Mouse (Mus musculus) MEL (cell line): ENCODE data around the gene Slc35e3. TPM values are rescaled to one million over a fixed set of nuclear protein-coding genes. Genes with fewer than 3 reads are reported as not detected.

Experiments
- DNase-seq: peaks from one replicate; pipeline ENCODE4 v3.0.0; 2011; ENCODE audit warnings: low read depth, low spot score
- H3K27ac ChIP-seq: 2 replicates; pipeline ENCODE4 v1.5.1; 2012; ENCODE audit warnings: low read depth, mild to moderate bottlenecking, control low read depth, low read length, moderate library complexity; ENCODE audit not compliant: control insufficient read depth
- H3K27me3 ChIP-seq, 2 experiments: fragments of 150-350 bp in 1 of 2; sonication (generic) in 1 of 2; 2 replicates each; pipeline ENCODE4 v1.6.1; 2012; ENCODE audit warnings: low read length in 2 of 2, mild to moderate bottlenecking in 2 of 2, improper control_type of control experiment in 1 of 2, moderate library complexity in 1 of 2; ENCODE audit not compliant: insufficient read depth in 2 of 2, control insufficient read depth in 1 of 2
- H3K36me3 ChIP-seq, 2 experiments: 2 replicates each; pipeline ENCODE4 v1.6.1; 2012 to 2014; ENCODE audit warnings: low read length in 2 of 2, improper control_type of control experiment in 1 of 2, inconsistent platforms in 1 of 2, mild to moderate bottlenecking in 1 of 2; ENCODE audit not compliant: insufficient read depth in 2 of 2, control insufficient read depth in 1 of 2
- H3K4me1 ChIP-seq, 2 experiments: fragments of 150-350 bp in 1 of 2; sonication (generic) in 1 of 2; 2 replicates each; pipeline ENCODE4 v1.6.1; 2012; ENCODE audit warnings: low read length in 2 of 2, improper control_type of control experiment in 1 of 2, mild to moderate bottlenecking in 1 of 2; ENCODE audit not compliant: insufficient read depth in 2 of 2, control insufficient read depth in 1 of 2
- H3K4me3 ChIP-seq, 2 experiments: fragments of 150-350 bp in 1 of 2; sonication (generic) in 1 of 2; 2 replicates each; pipeline ENCODE4 v1.5.1; 2012; ENCODE audit warnings: low read depth in 2 of 2, low read length in 2 of 2, mild to moderate bottlenecking in 2 of 2, moderate library complexity in 2 of 2, control low read depth in 1 of 2, improper control_type of control experiment in 1 of 2; ENCODE audit not compliant: control insufficient read depth in 1 of 2, insufficient read depth in 1 of 2
- H3K79me2 ChIP-seq: 2 replicates; pipeline ENCODE4 v1.6.1; 2012; ENCODE audit warnings: mild to moderate bottlenecking, low read length, moderate library complexity; ENCODE audit not compliant: control insufficient read depth, poor library complexity, insufficient read depth
- H3K9ac ChIP-seq: 2 replicates; pipeline ENCODE4 v1.6.1; 2012; ENCODE audit warnings: low read depth, mild to moderate bottlenecking, control low read depth, low read length, moderate library complexity; ENCODE audit not compliant: control insufficient read depth, poor library complexity, severe bottlenecking
- H3K9me3 ChIP-seq: fragments of 150-350 bp; sonication (generic); replicated peaks from 2 replicates; pipeline ENCODE4 v1.6.1; 2012; ENCODE audit warnings: mild to moderate bottlenecking, low read length, improper control_type of control experiment, moderate library complexity; ENCODE audit not compliant: insufficient read depth
- CTCF ChIP-seq, 3 experiments: IDR thresholded peaks in 2 of 3; conservative IDR thresholded peaks in 1 of 3; 2 replicates each; pipeline ENCODE4 v1.5.1; 2011 to 2012; ENCODE audit warnings: low read length in 3 of 3, low read depth in 2 of 3, mild to moderate bottlenecking in 2 of 3, improper control_type of control experiment in 1 of 3, inconsistent platforms in 1 of 3, mixed read lengths in 1 of 3, moderate library complexity in 1 of 3; ENCODE audit not compliant: control insufficient read depth in 1 of 3, insufficient read depth in 1 of 3, poor library complexity in 1 of 3, severe bottlenecking in 1 of 3
- EP300 ChIP-seq, 2 experiments: IDR thresholded peaks; 2 replicates each; pipeline ENCODE4 v1.6.1; 2011; ENCODE audit warnings: improper control_type of control experiment in 2 of 2, low read length in 2 of 2, low read depth in 1 of 2, mild to moderate bottlenecking in 1 of 2
- HCFC1 ChIP-seq: IDR thresholded peaks from 2 replicates; pipeline ENCODE4 v1.6.1; 2012; ENCODE audit warnings: low read depth, mild to moderate bottlenecking, inconsistent platforms, low read length, improper control_type of control experiment, moderate library complexity
- JUND ChIP-seq: IDR thresholded peaks from 2 replicates; pipeline ENCODE4 v1.6.1; 2011; ENCODE audit warnings: low read depth, mild to moderate bottlenecking, improper control_type of control experiment, low read length
- KAT2A ChIP-seq: conservative IDR thresholded peaks from 2 replicates; pipeline ENCODE4 v1.6.1; 2012; ENCODE audit warnings: low read depth, low read length, improper control_type of control experiment, inconsistent platforms
- MAZ ChIP-seq: IDR thresholded peaks from 2 replicates; pipeline ENCODE4 v1.6.1; 2012; ENCODE audit warnings: low read depth, mild to moderate bottlenecking, inconsistent platforms, low read length, improper control_type of control experiment
- MXI1 ChIP-seq: IDR thresholded peaks from 2 replicates; pipeline ENCODE4 v1.6.1; 2011; ENCODE audit warnings: mild to moderate bottlenecking, low read depth, low read length, improper control_type of control experiment
- MYC ChIP-seq: IDR thresholded peaks from 2 replicates; pipeline ENCODE4 v1.6.1; 2011; ENCODE audit warnings: low read depth, mild to moderate bottlenecking, low read length, improper control_type of control experiment, moderate library complexity
- NELFE ChIP-seq: IDR thresholded peaks from 2 replicates; pipeline ENCODE4 v1.6.1; 2011; ENCODE audit warnings: low read depth, low read length, improper control_type of control experiment
- NRF1 ChIP-seq: IDR thresholded peaks from 2 replicates; pipeline ENCODE4 v1.6.1; 2014; ENCODE audit warnings: low read depth, mild to moderate bottlenecking, inconsistent platforms, low read length, improper control_type of control experiment, moderate library complexity; ENCODE audit not compliant: poor library complexity, insufficient read depth, severe bottlenecking
- POLR2AphosphoS2 ChIP-seq: IDR thresholded peaks from 2 replicates; pipeline ENCODE4 v1.6.1; 2011; ENCODE audit warnings: low read length, improper control_type of control experiment
- RAD21 ChIP-seq: IDR thresholded peaks from 2 replicates; pipeline ENCODE4 v1.6.1; 2011; ENCODE audit warnings: mild to moderate bottlenecking, low read depth, low read length, improper control_type of control experiment
- RCOR1 ChIP-seq: IDR thresholded peaks from 2 replicates; pipeline ENCODE4 v1.6.1; 2012; ENCODE audit warnings: low read depth, mild to moderate bottlenecking, inconsistent platforms, low read length, improper control_type of control experiment
- TAL1 ChIP-seq: IDR thresholded peaks from 2 replicates; pipeline ENCODE4 v1.6.1; 2012; ENCODE audit warnings: mild to moderate bottlenecking, inconsistent platforms, low read length, moderate library complexity, mixed read lengths
- UBTF ChIP-seq: IDR thresholded peaks from 2 replicates; pipeline ENCODE4 v1.6.1; 2012; ENCODE audit warnings: low read depth, mild to moderate bottlenecking, inconsistent platforms, low read length, improper control_type of control experiment, moderate library complexity, borderline replicate concordance; ENCODE audit not compliant: insufficient read depth
- USF1 ChIP-seq: IDR thresholded peaks from 2 replicates; pipeline ENCODE4 v1.6.1; 2014; ENCODE audit warnings: low read depth, mild to moderate bottlenecking, inconsistent platforms, low read length, improper control_type of control experiment, moderate library complexity
- USF2 ChIP-seq, 2 experiments: IDR thresholded peaks; 2 replicates each; pipeline ENCODE4 v1.6.1; 2011 to 2012; ENCODE audit warnings: improper control_type of control experiment in 2 of 2, low read length in 2 of 2, borderline replicate concordance in 1 of 2, inconsistent platforms in 1 of 2, low read depth in 1 of 2, mild to moderate bottlenecking in 1 of 2; ENCODE audit not compliant: insufficient read depth in 1 of 2
- ZC3H11A ChIP-seq: IDR thresholded peaks from 2 replicates; pipeline ENCODE4 v1.6.1; 2012; ENCODE audit warnings: low read depth, mild to moderate bottlenecking, inconsistent platforms, low read length, improper control_type of control experiment
- ZKSCAN1 ChIP-seq: IDR thresholded peaks from 2 replicates; pipeline ENCODE4 v1.6.1; 2012; ENCODE audit warnings: low read depth, mild to moderate bottlenecking, inconsistent platforms, low read length, improper control_type of control experiment, moderate library complexity
- ZMIZ1 ChIP-seq: IDR thresholded peaks from 2 replicates; pipeline ENCODE4 v1.6.1; 2012; ENCODE audit warnings: low read depth, mild to moderate bottlenecking, inconsistent platforms, low read length, improper control_type of control experiment, moderate library complexity
- ZNF384 ChIP-seq: IDR thresholded peaks from 2 replicates; pipeline ENCODE4 v1.6.1; 2012; ENCODE audit warnings: low read depth, mild to moderate bottlenecking, inconsistent platforms, low read length, improper control_type of control experiment
- polyA plus RNA-seq, 2 experiments: library from polyadenylated mRNA; stranded (reverse) in 1 of 2; unstranded in 1 of 2; fragments of >175 nt in 1 of 2; fragments of >200 nt in 1 of 2; gene quantifications; 2 replicates each; pipeline versions ENCODE4 v1.2.1 to v1.2.4; 2012; ENCODE audit warnings: low replicate concordance in 2 of 2, low read depth in 1 of 2; ENCODE audit not compliant: insufficient read length in 2 of 2, insufficient read depth in 1 of 2, missing spikeins in 1 of 2
- total RNA-seq: library from RNA; depleted of rRNA; stranded (reverse); fragments of 300-350 nt; gene quantifications from 2 replicates; pipeline ENCODE4 v1.2.3, GENCODE M21; 2012

The Slc35e3 gene
- total and polyA plus RNA-seq, 3 experiments, result 3.7 to 7.4 TPM; not detected in 1

- H3K9ac ChIP-seq, result no peak overlapping the region
- H3K4me3 ChIP-seq, result no peak overlapping the region
- no peak for TF ChIP-seq NELFE
- no peak for TF ChIP-seq TAL1
- TF ChIP-seq JUND, result no peak
- no peak for TF ChIP-seq UBTF
- 0 out of 2 replicates have a peak, but pooled peaks cover under 1% of the 10 kb centered on the region for H3K79me2 ChIP-seq
- peaks cover 0 to 12% of the 10 kb centered on the region in 2 experiments; a peak in 2 of 4 replicates for H3K36me3 ChIP-seq
- no peaks in the 10 kb centered on the region for H3K27me3 ChIP-seq
- no peak for DNase-seq
- H3K27ac ChIP-seq, result no peak overlapping the region
- peaks cover 3 to 10% of the 10 kb centered on the region in 2 experiments; a peak in 3 of 4 replicates for H3K4me1 ChIP-seq
- H3K9me3 ChIP-seq, result no peaks in the 10 kb centered on the region
Measured at GRCm38 (mm10) chr10:117740171-117740570, 6.0 kb downstream of the Slc35e3 start.

- Histone ChIP-seq H3K27ac (no peak overlapping the region), H3K9me3 (no peaks in the 10 kb centered on the region), H3K4me1 (peaks cover 3 to 10% of the 10 kb centered on the region in 2 experiments; a peak in 3 of 4 replicates), H3K36me3 (peaks cover 0 to 8% of the 10 kb centered on the region in 2 experiments; a peak in 2 of 4 replicates), H3K27me3 (no peaks in the 10 kb centered on the region), H3K9ac (no peak overlapping the region), H3K79me2 (no peaks in the 10 kb centered on the region), H3K4me3 (no peak overlapping the region)
- no peak for DNase-seq
- no peak for TF ChIP-seq KAT2A
- no peak for TF ChIP-seq ZMIZ1
- no peak for TF ChIP-seq CTCF (IDR thresholded peaks at IDR 0.05 in 2 of 3, conservative IDR thresholded peaks at IDR 0.05 in 1 of 3; ENCODE audit: control insufficient read depth in 1 of 3, insufficient read depth in 1 of 3, low read depth in 2 of 3, low read length in 3 of 3, poor library complexity in 1 of 3, severe bottlenecking in 1 of 3)
- TF ChIP-seq NRF1, result no peak
- no peak for TF ChIP-seq MAZ
- TF ChIP-seq POLR2AphosphoS2, result no peak
- no peak for TF ChIP-seq USF1
- no peak for TF ChIP-seq RAD21
- TF ChIP-seq MXI1, result no peak
- TF ChIP-seq USF2 (IDR thresholded peaks at IDR 0.05; ENCODE audit: borderline replicate concordance in 1 of 2, insufficient read depth in 1 of 2, low read depth in 1 of 2, low read length in 2 of 2), result no peak
- TF ChIP-seq EP300 (IDR thresholded peaks at IDR 0.05; ENCODE audit: low read depth in 1 of 2, low read length in 2 of 2), result no peak
- TF ChIP-seq RCOR1, result no peak
- TF ChIP-seq ZNF384, result no peak
- TF ChIP-seq ZC3H11A, result no peak
- no peak for TF ChIP-seq HCFC1
- no peak for TF ChIP-seq ZKSCAN1
- no peak for TF ChIP-seq MYC
Measured at GRCm38 (mm10) chr10:117739648-117739948, 6.6 kb downstream of the Slc35e3 start.
